Mouse (Mus musculus) embryonic facial prominence, embryonic 11.5 days (tissue): ENCODE results near the gene Nr2f6. TPM values are rescaled to one million over a fixed set of nuclear protein-coding genes. Genes with fewer than 3 reads are reported as not detected.
A peak's percentile ranks its signal among the peaks of the same experiment; 100 is the strongest.

Source experiments
- ATAC-seq: fragments of 200-750 bp; cut with Nextera tagmentation; replicated peaks from 2 replicates; pipeline ENCODE4 v1.8.0; 2017; ENCODE audit warnings: low read depth; ENCODE audit not compliant: insufficient number of reproducible peaks, low FRiP score, low TSS enrichment
- DNase-seq: peaks from one replicate; pipeline ENCODE4 v3.0.0-alpha.2; 2015; ENCODE audit warnings: low spot score
- H3K27ac ChIP-seq: fragments of 300-500 bp; sonication (generic); replicated peaks from 2 replicates; pipeline ENCODE4 v1.5.1; 2014; ENCODE audit warnings: mild to moderate bottlenecking, low read depth, low read length, control low read depth
- H3K27me3 ChIP-seq: fragments of 300-500 bp; sonication (generic); 2 replicates; pipeline ENCODE4 v1.6.1; 2014; ENCODE audit warnings: mild to moderate bottlenecking, low read length, moderate library complexity, mixed read lengths; ENCODE audit not compliant: control insufficient read depth, insufficient read depth
- H3K36me3 ChIP-seq: fragments of 300-500 bp; sonication (generic); replicated peaks from 2 replicates; pipeline ENCODE4 v1.6.1; 2014; ENCODE audit warnings: low read depth, mild to moderate bottlenecking, low read length, moderate library complexity, mixed read lengths; ENCODE audit not compliant: control insufficient read depth, insufficient read depth
- H3K4me1 ChIP-seq: fragments of 300-500 bp; sonication (generic); 2 replicates; pipeline ENCODE4 v1.6.1; 2014; ENCODE audit warnings: low read length, mixed read lengths; ENCODE audit not compliant: control insufficient read depth, insufficient read depth
- H3K4me2 ChIP-seq: fragments of 300-500 bp; sonication (generic); 2 replicates; pipeline ENCODE4 v1.6.1; 2014; ENCODE audit warnings: low read depth, mild to moderate bottlenecking, control low read depth, low read length, moderate library complexity
- H3K4me3 ChIP-seq: fragments of 300-500 bp; sonication (generic); 2 replicates; pipeline ENCODE4 v1.5.1; 2014; ENCODE audit warnings: low read depth, low read length, control low read depth
- H3K9ac ChIP-seq: fragments of 300-500 bp; sonication (generic); replicated peaks from 2 replicates; pipeline ENCODE4 v1.6.1; 2014; ENCODE audit warnings: mild to moderate bottlenecking, control low read depth, low read length
- H3K9me3 ChIP-seq: fragments of 300-500 bp; sonication (generic); replicated peaks from 2 replicates; pipeline ENCODE4 v1.6.1; 2016; ENCODE audit warnings: mild to moderate bottlenecking, low read length, inconsistent platforms, mixed read lengths; ENCODE audit not compliant: control insufficient read depth
- WGBS: fragments of 180-500 bp; shearing (Covaris S2); extraction: QIAGEN DNeasy Blood & Tissue Kit; methylation state at CpG from one replicate; pipeline ENCODE4 v1.1.7; 2014; 5-methylcytosine and 5-hydroxymethylcytosine counted together
- polyA plus RNA-seq: library from polyadenylated mRNA; unstranded; fragments of >200 nt; fragmentation: Nextera tagmentation; extraction: Ambion mirVana; gene quantifications from 2 replicates; pipeline ENCODE4 v1.2.1, GENCODE M21; 2014

The Nr2f6 gene
- polyA plus RNA-seq, 1 experiment from 2014 or later, result 53.7 TPM

- Histone ChIP-seq H3K27ac (0 out of 2 replicates have a peak within 1 kb of the TSS, but pooled peaks have one; percentile 2), H3K9ac (peak within 1 kb of the TSS; percentile 70), H3K4me2 (peak within 1 kb of the TSS; percentile 71), H3K9me3 (no peaks in the 10 kb centered on the region), H3K36me3 (no peaks in the 10 kb centered on the region; the same call in 1 of the 2 replicates), H3K4me3 (peak within 1 kb of the TSS; percentile 87), H3K27me3 (no peaks in the 10 kb centered on the region), H3K4me1 (no peaks in the 10 kb centered on the region)
- peak; percentile 92 for ATAC-seq
- WGBS, result under 1% methylated on average over 34 of the region's 34 CpGs
- peak; percentile 97 for DNase-seq
Measured at GRCm38 (mm10) chr8:71396639-71397305, 15.0 kb upstream of the Nr2f6 start, which contains the start of gene Babam1. Gene Babam1 (plus strand): TSS chr8:71396861.

GRCm38 (mm10) chr8:71395629-71396028, 13.9 kb upstream of the Nr2f6 start, which contains the start of gene Ushbp1:
Gene Ushbp1 (minus strand): TSS chr8:71395802.
- H3K9me3 ChIP-seq, result no peaks in the 10 kb centered on the region
- 89% methylated on average over 9 of the region's 9 CpGs for WGBS
- 0 out of 2 replicates have a peak within 1 kb of the TSS, but pooled peaks have one; percentile 2 for H3K27ac ChIP-seq
- ATAC-seq (no peak), DNase-seq (no peak)
- peak within 1 kb of the TSS; percentile 87 for H3K4me3 ChIP-seq
- no peaks in the 10 kb centered on the region for H3K27me3 ChIP-seq
- H3K36me3 ChIP-seq, result no peaks in the 10 kb centered on the region; the same call in 1 of the 2 replicates
- no peaks in the 10 kb centered on the region for H3K4me1 ChIP-seq
- H3K9ac ChIP-seq, result peak within 1 kb of the TSS; percentile 70
- peak within 1 kb of the TSS; percentile 21; the same call in 1 of the 2 replicates for H3K4me2 ChIP-seq

GRCm38 (mm10) chr8:71395071-71395470, 13.3 kb upstream of the Nr2f6 start:
- Histone ChIP-seq H3K4me3 (no peak overlapping the region), H3K9ac (no peak overlapping the region), H3K9me3 (no peaks in the 10 kb centered on the region), H3K27me3 (no peaks in the 10 kb centered on the region), H3K27ac (no peak overlapping the region), H3K4me1 (no peaks in the 10 kb centered on the region), H3K4me2 (no peak overlapping the region), H3K36me3 (no peaks in the 10 kb centered on the region; the same call in 1 of the 2 replicates)
- DNase-seq, result no peak
- 91% methylated on average over 10 of the region's 10 CpGs for WGBS
- ATAC-seq, result no peak

GRCm38 (mm10) chr8:71394481-71394880, 12.7 kb upstream of the Nr2f6 start:
- Histone ChIP-seq H3K4me3 (no peak overlapping the region), H3K36me3 (no peaks in the 10 kb centered on the region; the same call in 1 of the 2 replicates), H3K27me3 (no peaks in the 10 kb centered on the region), H3K27ac (no peak overlapping the region), H3K9ac (no peak overlapping the region), H3K4me2 (no peak overlapping the region), H3K4me1 (no peaks in the 10 kb centered on the region), H3K9me3 (no peaks in the 10 kb centered on the region)
- ATAC-seq (no peak), DNase-seq (no peak)
- 80% methylated on average over 7 of the region's 7 CpGs for WGBS

GRCm38 (mm10) chr8:71392871-71393270, 11.1 kb upstream of the Nr2f6 start:
- Histone ChIP-seq H3K4me2 (no peak overlapping the region), H3K9ac (no peak overlapping the region), H3K4me3 (no peak overlapping the region), H3K4me1 (no peaks in the 10 kb centered on the region), H3K27me3 (no peaks in the 10 kb centered on the region), H3K9me3 (no peaks in the 10 kb centered on the region), H3K27ac (no peak overlapping the region), H3K36me3 (no peaks in the 10 kb centered on the region)
- peak; percentile 71 for DNase-seq
- WGBS, result 7% methylated on average over 3 of the region's 3 CpGs
- no peak for ATAC-seq

- H3K36me3 ChIP-seq, result no peaks in the 10 kb centered on the region
- no peak overlapping the region for H3K4me3 ChIP-seq
- H3K9ac ChIP-seq, result no peak overlapping the region
- H3K4me2 ChIP-seq, result no peak overlapping the region
- 72% methylated on average over 5 of the region's 5 CpGs for WGBS
- ATAC-seq (no peak), DNase-seq (no peak)
- no peaks in the 10 kb centered on the region for H3K4me1 ChIP-seq
- no peaks in the 10 kb centered on the region for H3K9me3 ChIP-seq
- H3K27ac ChIP-seq, result no peak overlapping the region
- H3K27me3 ChIP-seq, result no peaks in the 10 kb centered on the region
Measured at GRCm38 (mm10) chr8:71392391-71392790, 10.6 kb upstream of the Nr2f6 start.

GRCm38 (mm10) chr8:71391696-71392095, 9.9 kb upstream of the Nr2f6 start:
- ATAC-seq (no peak), DNase-seq (no peak)
- no peaks in the 10 kb centered on the region for H3K9me3 ChIP-seq
- 86% methylated on average over 2 of the region's 2 CpGs for WGBS
- no peaks in the 10 kb centered on the region for H3K36me3 ChIP-seq
- no peak overlapping the region for H3K27ac ChIP-seq
- H3K27me3 ChIP-seq, result no peaks in the 10 kb centered on the region
- no peak overlapping the region for H3K9ac ChIP-seq
- no peak overlapping the region for H3K4me3 ChIP-seq
- no peaks in the 10 kb centered on the region for H3K4me1 ChIP-seq
- no peak overlapping the region for H3K4me2 ChIP-seq

GRCm38 (mm10) chr8:71388267-71388666, 6.5 kb upstream of the Nr2f6 start:
- Histone ChIP-seq H3K4me2 (no peak overlapping the region), H3K4me1 (peaks cover 2% of the 10 kb centered on the region), H3K4me3 (no peak overlapping the region), H3K9ac (no peak overlapping the region), H3K9me3 (no peaks in the 10 kb centered on the region), H3K27ac (no peak overlapping the region), H3K27me3 (no peaks in the 10 kb centered on the region), H3K36me3 (no peaks in the 10 kb centered on the region)
- DNase-seq (no peak), ATAC-seq (no peak)
- 77% methylated on average over 1 of the region's 1 CpGs for WGBS
